Mouse (Mus musculus) G1E (cell line): Measurements from ENCODE around the gene Gpat3.

Experiments
- CTCF ChIP-seq: IDR thresholded peaks from 2 replicates; pipeline ENCODE4 v1.5.1; 2012; ENCODE audit warnings: low read depth, low read length, inconsistent platforms, mixed read lengths
- TAL1 ChIP-seq: conservative IDR thresholded peaks from 2 replicates; pipeline ENCODE4 v1.6.1; 2012; ENCODE audit warnings: low read depth, low read length, inconsistent platforms, mixed read lengths

GRCm38 (mm10) chr5:100847143-100847542, 1.6 kb downstream of the Gpat3 start:
- TF ChIP-seq CTCF (no peak), TAL1 (no peak)
